Mouse (Mus musculus) kidney, postnatal 0 days (tissue): ENCODE measurements around the gene Vps11. TPM values are rescaled to one million over a fixed set of nuclear protein-coding genes. Genes with fewer than 3 reads are reported as not detected.
A peak's percentile ranks its signal among the peaks of the same experiment; 100 is the strongest.

Experiments
- ATAC-seq: fragments of 200-750 bp; cut with Nextera tagmentation; replicated peaks from 2 replicates; pipeline ENCODE4 v1.8.0; 2017; ENCODE audit warnings: low read depth, moderate number of reproducible peaks, moderate TSS enrichment, moderate library complexity; ENCODE audit not compliant: low FRiP score
- DNase-seq: peaks from one replicate; pipeline ENCODE4 v3.0.0-alpha.2; 2016; ENCODE audit warnings: low spot score
- H3K27ac ChIP-seq: fragments of 300-500 bp; sonication (generic); 2 replicates; pipeline ENCODE4 v1.5.1; 2014; ENCODE audit warnings: mild to moderate bottlenecking
- H3K27me3 ChIP-seq: fragments of 300-500 bp; sonication (generic); 2 replicates; pipeline ENCODE4 v1.6.1; 2014; ENCODE audit warnings: low read length, mixed read lengths; ENCODE audit not compliant: insufficient read depth
- H3K36me3 ChIP-seq: fragments of 300-500 bp; sonication (generic); 2 replicates; pipeline ENCODE4 v1.6.1; 2014; ENCODE audit warnings: low read length, mixed read lengths; ENCODE audit not compliant: insufficient read depth
- H3K4me1 ChIP-seq: fragments of 300-500 bp; sonication (generic); replicated peaks from 2 replicates; pipeline ENCODE4 v1.6.1; 2014; ENCODE audit warnings: antibody characterized with exemption, low read length, mixed read lengths; ENCODE audit not compliant: insufficient read depth
- H3K4me2 ChIP-seq: fragments of 300-500 bp; sonication (generic); 2 replicates; pipeline ENCODE4 v1.6.1; 2014; ENCODE audit warnings: mild to moderate bottlenecking, low read length, moderate library complexity, mixed read lengths
- H3K4me3 ChIP-seq: fragments of 300-500 bp; sonication (generic); replicated peaks from 2 replicates; pipeline ENCODE4 v1.5.1; 2014; ENCODE audit warnings: low read depth, low read length
- H3K9ac ChIP-seq: fragments of 300-500 bp; sonication (generic); 2 replicates; pipeline ENCODE4 v1.6.1; 2014; ENCODE audit warnings: low read depth, low read length
- H3K9me3 ChIP-seq: fragments of 300-500 bp; sonication (generic); replicated peaks from 2 replicates; pipeline ENCODE4 v1.6.1; 2016; ENCODE audit warnings: low read length, inconsistent platforms, mixed read lengths
- CTCF ChIP-seq: IDR thresholded peaks from 2 replicates; pipeline ENCODE4 v1.5.1; 2016; ENCODE audit warnings: antibody characterized with exemption, low read depth, mild to moderate bottlenecking, moderate library complexity
- WGBS: fragments of 180-500 bp; shearing (Covaris S2); extraction: QIAGEN DNeasy Blood & Tissue Kit; methylation state at CpG from one replicate; pipeline ENCODE4 v1.1.7; 2014; 5-methylcytosine and 5-hydroxymethylcytosine counted together
- polyA plus RNA-seq: library from polyadenylated mRNA; unstranded; fragments of >200 nt; fragmentation: Nextera tagmentation; extraction: Ambion mirVana; gene quantifications from 2 replicates; pipeline ENCODE4 v1.2.1, GENCODE M21; 2015

The Vps11 gene
- polyA plus RNA-seq, 1 experiment from 2014 or later = 30.3 TPM

DNA sequence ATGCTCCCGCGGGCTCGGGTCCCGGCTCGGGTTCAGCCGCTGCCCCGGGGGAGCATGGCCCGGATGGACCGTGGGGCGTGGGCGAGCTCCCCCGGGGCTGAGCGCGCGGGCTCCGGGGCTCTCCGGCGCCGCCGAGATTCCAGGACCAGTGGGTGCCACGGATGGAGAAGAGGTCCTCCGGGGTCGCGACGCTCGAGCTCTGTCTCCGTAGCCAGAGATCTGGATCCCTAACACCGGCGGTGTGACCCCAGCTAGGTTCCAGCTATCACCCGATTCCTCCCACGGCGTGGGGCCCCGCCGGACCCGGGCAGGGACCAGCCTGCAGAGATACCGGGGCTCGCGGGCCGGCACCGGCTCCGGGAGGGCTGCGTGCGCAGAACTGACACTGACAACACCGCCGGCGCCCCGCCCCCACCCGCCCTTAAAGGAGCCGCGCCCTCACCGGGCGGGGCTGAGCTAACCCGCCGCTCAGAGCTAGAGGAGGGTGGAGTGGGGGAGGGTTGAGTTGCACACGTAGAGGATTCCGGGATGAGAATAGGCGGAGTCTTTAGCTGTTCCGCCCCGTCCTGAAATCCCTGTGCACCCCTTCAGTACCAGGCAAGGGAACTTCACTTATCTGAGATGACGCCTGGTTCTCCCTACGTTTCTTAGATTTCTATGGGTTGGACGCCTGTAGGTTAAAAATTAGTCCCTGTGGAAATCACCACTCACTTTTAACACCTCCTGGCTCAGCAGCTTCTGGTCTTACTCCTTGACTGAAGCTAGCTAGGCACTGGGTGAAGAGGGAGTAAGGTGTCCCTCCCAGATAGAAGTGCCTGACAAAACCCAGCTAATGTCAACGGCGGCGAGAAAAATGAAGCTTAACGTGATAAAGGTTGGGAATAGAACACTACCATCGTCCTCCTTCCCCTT is 41.3 kb downstream of the Vps11 start, which contains the start of gene C2cd2l:
TSS of gene C2cd2l (minus strand) at position 399 of the 912 bp plus-strand sequence.
- Histone ChIP-seq H3K36me3 (peaks cover 15% of the 10 kb centered on the region), H3K9ac (peak within 1 kb of the TSS; percentile 88), H3K4me1 (peaks cover 16% of the 10 kb centered on the region), H3K9me3 (no peaks in the 10 kb centered on the region), H3K4me3 (peak within 1 kb of the TSS; percentile 84), H3K27me3 (no peaks in the 10 kb centered on the region), H3K27ac (peak within 1 kb of the TSS; percentile 81), H3K4me2 (peak within 1 kb of the TSS; percentile 93)
- no peak for TF ChIP-seq CTCF
- DNase-seq (peak; percentile 99), ATAC-seq (peak; percentile 95)
- under 1% methylated on average over 67 of the region's 67 CpGs for WGBS

DNA sequence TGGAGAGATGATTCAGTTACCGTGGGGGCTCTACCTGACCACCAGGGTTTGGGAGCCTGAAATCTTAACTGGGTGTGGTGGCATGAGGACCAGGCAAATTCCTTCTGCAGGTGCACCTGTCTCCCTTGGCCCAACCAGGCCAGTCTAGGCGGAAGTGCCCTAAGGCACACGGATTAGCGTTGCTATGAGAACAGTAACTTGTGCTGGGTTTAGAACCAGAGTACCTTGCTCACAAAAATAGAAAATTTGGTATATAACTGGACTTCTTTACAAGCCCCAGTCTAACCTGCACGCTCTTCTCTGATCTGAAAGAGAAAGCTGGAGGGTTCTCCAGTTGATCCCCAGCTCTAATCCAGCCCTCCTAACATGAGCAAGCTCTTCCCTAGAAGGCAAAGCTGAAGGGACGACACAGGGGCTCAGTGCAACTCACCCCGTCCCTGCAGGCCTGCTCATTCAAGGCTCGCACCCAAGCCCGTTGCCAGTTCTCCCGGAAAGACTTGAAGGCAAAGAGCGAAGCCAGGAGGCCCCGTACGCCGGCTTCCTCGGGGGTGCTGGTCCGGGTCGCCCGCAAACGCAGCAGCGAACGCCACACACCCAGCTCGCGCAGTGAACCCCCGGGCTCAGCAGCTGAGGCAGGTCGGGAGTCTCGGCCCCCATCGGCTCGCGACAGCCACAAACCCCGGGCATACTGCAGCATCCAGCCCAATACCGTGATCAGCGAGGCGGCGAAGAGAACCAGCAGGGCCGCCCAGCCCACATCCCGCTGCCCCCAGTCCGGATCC is 42.2 kb downstream of the Vps11 start:
- Histone ChIP-seq H3K36me3 (peaks cover 20% of the 10 kb centered on the region), H3K27me3 (no peaks in the 10 kb centered on the region), H3K4me3 (peak overlapping the region; percentile 84), H3K9ac (peak overlapping the region; percentile 88), H3K4me1 (peaks cover 16% of the 10 kb centered on the region), H3K9me3 (no peaks in the 10 kb centered on the region), H3K4me2 (peak overlapping the region; percentile 93), H3K27ac (peak overlapping the region; percentile 81)
- no peak for TF ChIP-seq CTCF
- WGBS = 2% methylated on average over 37 of the region's 37 CpGs
- ATAC-seq = no peak
- DNase-seq = no peak

DNA sequence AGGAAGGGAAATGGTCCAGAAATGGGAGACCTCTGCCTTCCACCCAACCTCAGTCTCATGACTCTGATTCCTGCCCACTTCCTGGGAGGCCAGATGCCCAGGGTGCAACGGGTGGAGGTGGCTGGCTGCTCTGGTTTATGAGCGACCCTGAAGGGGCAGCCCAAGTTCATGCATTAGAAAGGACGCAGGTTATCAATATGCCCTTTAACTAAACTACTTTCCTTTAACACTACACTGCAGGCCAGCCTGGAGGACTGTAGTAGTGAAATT is 42.7 kb downstream of the Vps11 start:
- H3K27ac ChIP-seq = peak overlapping the region; percentile 81
- 32% methylated on average over 3 of the region's 3 CpGs for WGBS
- no peaks in the 10 kb centered on the region for H3K9me3 ChIP-seq
- peak overlapping the region; percentile 88; the same call in 1 of the 2 replicates for H3K9ac ChIP-seq
- ATAC-seq (no peak), DNase-seq (no peak)
- no peak for TF ChIP-seq CTCF
- no peaks in the 10 kb centered on the region for H3K27me3 ChIP-seq
- peak overlapping the region; percentile 93 for H3K4me2 ChIP-seq
- peak overlapping the region; percentile 84 for H3K4me3 ChIP-seq
- peaks cover 16% of the 10 kb centered on the region for H3K4me1 ChIP-seq
- H3K36me3 ChIP-seq = peaks cover 25% of the 10 kb centered on the region

DNA sequence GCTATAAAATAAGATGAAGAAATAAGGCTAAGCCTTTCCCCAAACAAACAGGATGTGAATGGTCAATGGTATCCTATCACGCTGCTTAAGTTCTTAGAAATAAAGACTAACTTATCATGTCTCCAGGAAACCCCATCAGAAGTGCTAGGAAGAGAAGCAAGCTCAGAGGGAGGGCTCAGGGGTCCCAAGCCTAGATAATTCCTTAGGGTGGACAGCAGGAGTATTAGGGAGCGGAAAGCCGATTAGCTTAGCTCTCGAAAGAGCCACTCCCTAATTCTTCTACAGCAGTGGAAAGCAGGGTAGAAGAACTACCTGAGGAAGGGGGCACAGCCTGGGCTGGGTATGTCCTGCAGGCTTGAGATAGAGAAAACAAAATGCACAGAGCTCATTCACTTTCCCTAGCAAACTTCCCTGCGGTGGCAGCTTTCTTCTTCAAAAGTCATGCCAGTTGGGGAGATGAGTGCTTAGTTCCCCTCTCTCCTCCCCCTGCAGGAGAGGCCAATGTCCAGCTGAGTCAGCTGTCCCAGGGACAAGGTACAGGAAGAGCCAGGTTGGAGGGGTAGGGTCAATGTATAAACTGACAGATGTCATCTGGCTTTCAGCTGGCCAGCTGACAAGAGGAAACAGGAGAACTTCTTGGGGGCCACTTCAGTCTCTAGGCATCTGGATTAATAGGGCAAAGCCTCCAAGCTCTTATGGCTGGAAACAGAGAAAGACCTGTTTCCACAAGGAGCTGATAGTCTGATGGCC is 43.2 kb downstream of the Vps11 start:
- Histone ChIP-seq H3K4me1 (peaks cover 16% of the 10 kb centered on the region), H3K27ac (peak overlapping the region; percentile 81; the same call in 1 of the 2 replicates)

DNA sequence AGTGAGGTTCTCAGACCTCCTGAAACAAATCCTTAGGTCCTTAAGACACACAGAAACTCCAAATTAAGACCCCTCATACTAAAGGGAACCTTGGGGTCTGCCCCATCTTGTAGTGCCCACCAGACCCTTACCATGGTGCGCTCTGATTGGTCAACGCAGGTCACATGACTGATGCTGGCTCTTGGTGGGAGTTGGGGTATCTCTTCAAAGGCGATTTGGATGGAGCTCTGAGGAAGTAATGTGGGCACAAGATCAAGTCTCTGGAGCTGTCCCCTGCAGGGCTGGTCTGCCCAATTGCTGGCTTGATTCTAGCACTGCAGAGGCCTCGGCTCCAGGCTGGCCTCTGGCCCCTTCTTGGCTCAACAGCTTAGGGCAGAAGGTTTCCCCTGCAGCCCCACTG is 44.0 kb downstream of the Vps11 start:
- H3K4me1 ChIP-seq = peaks cover 16% of the 10 kb centered on the region
- no peaks in the 10 kb centered on the region for H3K27me3 ChIP-seq
- no peak overlapping the region for H3K27ac ChIP-seq
- WGBS = 72% methylated on average over 4 of the region's 4 CpGs
- no peak for TF ChIP-seq CTCF
- no peak for DNase-seq
- no peaks in the 10 kb centered on the region for H3K9me3 ChIP-seq
- H3K9ac ChIP-seq = no peak overlapping the region
- H3K4me3 ChIP-seq = no peak overlapping the region
- peak overlapping the region; percentile 93; the same call in 1 of the 2 replicates for H3K4me2 ChIP-seq
- H3K36me3 ChIP-seq = peaks cover 37% of the 10 kb centered on the region
- no peak for ATAC-seq

More for the DNA sequence above, 43.2 kb downstream of the Vps11 start:
- Histone ChIP-seq H3K9me3 (no peaks in the 10 kb centered on the region), H3K4me3 (peak overlapping the region; percentile 84), H3K27me3 (no peaks in the 10 kb centered on the region), H3K36me3 (peaks cover 30% of the 10 kb centered on the region), H3K4me2 (peak overlapping the region; percentile 93), H3K9ac (peak overlapping the region; percentile 88; the same call in 1 of the 2 replicates)
- ATAC-seq = peak; percentile 57
- no peak for TF ChIP-seq CTCF
- WGBS = 57% methylated on average over 5 of the region's 5 CpGs
- DNase-seq = no peak

DNA sequence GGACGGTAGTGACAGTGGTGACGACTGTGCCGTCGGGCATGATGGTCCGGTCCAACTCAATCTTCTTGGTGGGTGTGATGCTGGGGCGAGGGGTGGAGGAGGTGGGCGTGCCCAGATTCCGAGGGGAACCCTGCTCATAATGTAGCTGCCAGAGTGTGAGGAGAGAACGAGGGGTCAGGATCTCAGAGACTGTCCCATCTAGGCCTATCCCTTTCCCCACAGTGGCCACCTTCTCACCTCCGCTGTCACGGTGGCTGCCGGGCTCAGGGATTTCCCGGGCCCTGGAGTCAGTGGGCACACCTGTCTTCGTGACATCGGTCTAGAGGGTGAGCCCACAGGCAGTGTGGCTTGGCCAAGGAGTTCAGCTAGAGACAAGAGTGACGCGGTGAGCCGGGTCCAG is 46.6 kb downstream of the Vps11 start:
- Histone ChIP-seq H3K4me2 (no peak overlapping the region), H3K36me3 (peaks cover 37% of the 10 kb centered on the region), H3K9me3 (no peaks in the 10 kb centered on the region), H3K4me3 (no peak overlapping the region), H3K27ac (no peak overlapping the region), H3K4me1 (peaks cover 19% of the 10 kb centered on the region), H3K27me3 (no peaks in the 10 kb centered on the region), H3K9ac (no peak overlapping the region)
- TF ChIP-seq CTCF = no peak
- no peak for ATAC-seq
- 94% methylated on average over 18 of the region's 18 CpGs for WGBS
- DNase-seq = no peak
